In the genomic region with DNA sequence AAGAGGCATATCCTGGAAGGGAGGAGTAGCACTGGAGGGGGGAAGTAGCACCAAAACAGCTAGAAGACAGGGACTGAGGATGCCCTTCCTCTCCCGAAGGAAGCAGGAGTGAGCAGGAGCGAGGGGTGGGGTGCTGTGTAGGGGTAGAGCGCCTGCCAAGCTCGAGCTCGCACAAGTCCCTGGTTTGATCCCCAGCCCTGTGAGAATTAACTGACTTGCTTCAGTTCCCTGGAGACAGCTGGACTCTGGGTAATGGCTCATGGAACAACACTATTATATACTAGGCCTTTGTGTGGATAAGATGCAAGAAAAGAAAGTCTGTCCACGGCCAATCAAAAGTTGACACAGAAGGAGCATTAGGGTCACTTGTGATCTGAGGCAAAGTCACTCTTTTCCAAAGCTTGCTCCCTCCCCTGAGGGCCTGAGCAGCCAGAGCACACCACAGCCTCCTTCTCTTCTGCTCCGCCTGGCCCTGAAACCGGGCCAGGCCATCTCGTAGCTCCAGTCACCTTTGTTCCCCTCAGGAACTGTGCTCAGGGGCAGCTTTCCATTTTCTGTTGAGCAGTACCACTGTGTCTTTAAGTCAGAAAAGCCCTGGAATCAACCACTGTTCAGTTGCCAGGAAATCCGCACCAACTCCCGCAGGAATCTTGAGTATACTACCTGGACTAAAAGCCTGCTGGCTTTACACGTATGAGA, we compare ENCODE assay signal across 10 mouse cellular contexts.
DNase-seq lines count a peak whose midpoint lies in the region; ATAC-seq lines count a peak whose summit lies in the region.
"Had no signal": no experiment of that assay in that cellular context is flagged by ENCODE, and none has a peak within 500 bp of the region (broad histone marks: within the 10 kb centered on the region; RNA-seq: fewer than 3 reads in every experiment).

No protein-coding gene starts in this region.

- H3K4me2 ChIP-seq in forebrain, embryonic 11.5 days (ENCODE audit: low read depth, low read length, severe bottlenecking): no peak overlapping the region
- H3K4me2 ChIP-seq in limb, embryonic 11.5 days (ENCODE audit: low read depth, severe bottlenecking): no peak overlapping the region
- H3K4me2 ChIP-seq: liver, embryonic 15.5 days had no signal

- no peaks in the 10 kb centered on the region for H3K27me3 ChIP-seq in forebrain, embryonic 11.5 days (ENCODE audit: control insufficient read depth, insufficient read depth, low read length)
- H3K27me3 ChIP-seq in limb, embryonic 11.5 days (ENCODE audit: control insufficient read depth, insufficient read depth, low read length): no peaks in the 10 kb centered on the region
- H3K27me3 ChIP-seq: liver, embryonic 15.5 days had no signal

- 36% methylated on average over 12 of the region's 12 CpGs for WGBS in forebrain, embryonic 11.5 days
- 75% methylated on average over 12 of the region's 12 CpGs for WGBS in limb, embryonic 11.5 days

- peak; percentile 46 for DNase-seq in adrenal gland, postnatal 14 days
- DNase-seq in adrenal gland, adult 18-20 months (ENCODE audit: low spot score in 2 of 2): no peak
- DNase-seq in adipocyte (ENCODE audit: low spot score): peak; percentile 91
- no peak for DNase-seq in forebrain, embryonic 11.5 days (ENCODE audit: low spot score)
- no peak for DNase-seq in limb, embryonic 11.5 days (ENCODE audit: low spot score)
- no peak for DNase-seq in cerebellum, adult 8-10 months
- DNase-seq in heart, postnatal 10 days: no peak
- DNase-seq: kidney, postnatal 4 days had no signal

- ATAC-seq in forebrain, embryonic 11.5 days (replicated peaks; ENCODE audit: low FRiP score): no peak
- no peak for ATAC-seq in limb, embryonic 11.5 days (ENCODE audit: insufficient number of reproducible peaks, low FRiP score, low TSS enrichment, low read depth)
- no peak for ATAC-seq in activated CD4-positive, CD25-positive, alpha-beta regulatory T cell, adult 4 months

- no peak overlapping the region for H3K4me3 ChIP-seq in forebrain, embryonic 11.5 days (ENCODE audit: low read depth, low read length)
- no peak overlapping the region for H3K4me3 ChIP-seq in limb, embryonic 11.5 days (ENCODE audit: low read depth, low read length)
- H3K4me3 ChIP-seq: liver, embryonic 15.5 days had no signal

- H3K9me3 ChIP-seq in forebrain, embryonic 11.5 days (ENCODE audit: control insufficient read depth, low read length): no peaks in the 10 kb centered on the region
- H3K9me3 ChIP-seq in limb, embryonic 11.5 days (ENCODE audit: control insufficient read depth, low read length): no peaks in the 10 kb centered on the region
- H3K9me3 ChIP-seq: liver, embryonic 15.5 days had no signal

- H3K27ac ChIP-seq in forebrain, embryonic 11.5 days (ENCODE audit: low read depth, low read length): no peak overlapping the region
- H3K27ac ChIP-seq in limb, embryonic 11.5 days (replicated peaks; ENCODE audit: low read depth, low read length): 0 out of 2 replicates have a peak overlapping the region, but pooled peaks have one; percentile 32
- H3K27ac ChIP-seq: liver, embryonic 15.5 days had no signal

- H3K4me1 ChIP-seq in forebrain, embryonic 11.5 days (replicated peaks; ENCODE audit: control insufficient read depth, insufficient read depth, low read length): peaks cover 8% of the 10 kb centered on the region
- no peaks in the 10 kb centered on the region for H3K4me1 ChIP-seq in limb, embryonic 11.5 days (ENCODE audit: control insufficient read depth, insufficient read depth, low read length)

- 0 out of 2 replicates have a peak overlapping the region, but pooled peaks have one; percentile 23 for H3K9ac ChIP-seq in forebrain, embryonic 11.5 days (ENCODE audit: low read length)
- no peak overlapping the region for H3K9ac ChIP-seq in limb, embryonic 11.5 days (ENCODE audit: low read length)
- H3K9ac ChIP-seq: liver, embryonic 15.5 days had no signal

- H3K36me3 ChIP-seq in forebrain, embryonic 11.5 days (ENCODE audit: control insufficient read depth, insufficient read depth, low read length): no peaks in the 10 kb centered on the region
- H3K36me3 ChIP-seq in limb, embryonic 11.5 days (ENCODE audit: control insufficient read depth, insufficient read depth, low read length): no peaks in the 10 kb centered on the region
- H3K36me3 ChIP-seq: liver, embryonic 15.5 days had no signal

- intact Hi-C loops in heart, postnatal 10 days (cut with DNase I): no loop called here

Comparison
In these comparisons a context has a peak if more than half of its experiments do, and no peak if none do; other contexts are left out.
1. DNase-seq: peak in adrenal gland, postnatal 14 days (single experiment) and adipocyte (single experiment); none in adrenal gland, adult 18-20 months (0 of 2), forebrain, embryonic 11.5 days (single experiment), limb, embryonic 11.5 days (single experiment), cerebellum, adult 8-10 months (single experiment) and heart, postnatal 10 days (0 of 2).